Mouse (Mus musculus) ES-E14 (cell line): ENCODE data around the gene Golph3.

Experiments used
- CHD2 ChIP-seq: IDR thresholded peaks from 2 replicates; pipeline ENCODE4 v1.6.1; 2014; ENCODE audit warnings: mild to moderate bottlenecking, low read depth, low read length, inconsistent platforms
- MAFK ChIP-seq: IDR thresholded peaks from 2 replicates; pipeline ENCODE4 v1.6.1; 2014; ENCODE audit warnings: mild to moderate bottlenecking, low read depth, low read length, inconsistent platforms; ENCODE audit not compliant: insufficient read depth
- ZC3H11A ChIP-seq: IDR thresholded peaks from 2 replicates; pipeline ENCODE4 v1.6.1; 2012; ENCODE audit warnings: low read depth, mild to moderate bottlenecking, inconsistent platforms, low read length, borderline replicate concordance
- ZNF384 ChIP-seq: IDR thresholded peaks from 2 replicates; pipeline ENCODE4 v1.6.1; 2012; ENCODE audit warnings: low read depth, low read length, inconsistent platforms

- TF ChIP-seq CHD2 (no peak), ZNF384 (no peak), ZC3H11A (no peak), MAFK (no peak)
Observed at GRCm38 (mm10) chr15:12334381-12334780, 13.1 kb downstream of the Golph3 start.
